9 mouse cellular contexts compared by ENCODE assay signal in genomic region chr10:121497968-121498367, GRCm38 (mm10). TPM values are rescaled to one million over a fixed set of nuclear protein-coding genes. Genes with fewer than 3 reads are reported as not detected.
DNase-seq lines count a peak whose midpoint lies in the region; ATAC-seq and TF ChIP-seq lines count a peak whose summit lies in the region.
"Had no signal": no experiment of that assay in that cellular context is flagged by ENCODE, and none has a peak within 500 bp of the region (broad histone marks: within the 10 kb centered on the region; RNA-seq: fewer than 3 reads in every experiment).

No protein-coding gene starts in this region.

- H3K9ac ChIP-seq in forebrain, embryonic 13.5 days, result no peak overlapping the region
- no peak overlapping the region for H3K9ac ChIP-seq in forebrain, embryonic 12.5 days
- no peak overlapping the region for H3K9ac ChIP-seq in midbrain, embryonic 15.5 days
- no peak overlapping the region for H3K9ac ChIP-seq in midbrain, postnatal 0 days (replicated peaks; ENCODE audit: low read length, poor library complexity, severe bottlenecking)
- H3K9ac ChIP-seq in liver, embryonic 14.5 days (replicated peaks), result no peak overlapping the region
- H3K9ac ChIP-seq in stomach, embryonic 15.5 days, result no peak overlapping the region

- H3K27ac ChIP-seq in forebrain, embryonic 13.5 days, result 0 out of 2 replicates have a peak overlapping the region, but pooled peaks have one; percentile 20
- no peak overlapping the region for H3K27ac ChIP-seq in forebrain, embryonic 12.5 days
- 0 out of 2 replicates have a peak overlapping the region, but pooled peaks have one; percentile 2 for H3K27ac ChIP-seq in midbrain, embryonic 15.5 days
- H3K27ac ChIP-seq in midbrain, postnatal 0 days (ENCODE audit: low read depth, low read length), result no peak overlapping the region
- H3K27ac ChIP-seq in liver, embryonic 14.5 days, result no peak overlapping the region
- H3K27ac ChIP-seq in stomach, embryonic 15.5 days, result peak overlapping the region; percentile 69
- no peak overlapping the region for H3K27ac ChIP-seq in layer of hippocampus, adult 2 months

- H3K4me3 ChIP-seq in forebrain, embryonic 13.5 days, result no peak overlapping the region
- H3K4me3 ChIP-seq in forebrain, embryonic 12.5 days (replicated peaks), result no peak overlapping the region
- H3K4me3 ChIP-seq in midbrain, embryonic 15.5 days, result no peak overlapping the region
- no peak overlapping the region for H3K4me3 ChIP-seq in midbrain, postnatal 0 days (ENCODE audit: low read depth, low read length)
- no peak overlapping the region for H3K4me3 ChIP-seq in liver, embryonic 14.5 days (ENCODE audit: insufficient read depth in 1 of 2, low read depth in 2 of 2, low read length in 2 of 2)
- no peak overlapping the region for H3K4me3 ChIP-seq in stomach, embryonic 15.5 days (replicated peaks)
- no peak overlapping the region for H3K4me3 ChIP-seq in layer of hippocampus, adult 2 months

- WGBS in forebrain, embryonic 13.5 days, result 89% methylated on average over 7 of the region's 7 CpGs
- WGBS in forebrain, embryonic 12.5 days, result 82% methylated on average over 7 of the region's 7 CpGs
- WGBS in midbrain, embryonic 15.5 days, result 89% methylated on average over 7 of the region's 7 CpGs
- 81% methylated on average over 7 of the region's 7 CpGs for WGBS in midbrain, postnatal 0 days
- WGBS in liver, embryonic 14.5 days (ENCODE audit: insufficient replicate concordance), result 25% methylated on average over 7 of the region's 7 CpGs
- 79% methylated on average over 7 of the region's 7 CpGs for WGBS in stomach, embryonic 15.5 days

- no peaks in the 10 kb centered on the region for H3K9me3 ChIP-seq in forebrain, embryonic 13.5 days (replicated peaks)
- no peaks in the 10 kb centered on the region for H3K9me3 ChIP-seq in forebrain, embryonic 12.5 days
- H3K9me3 ChIP-seq in midbrain, embryonic 15.5 days, result no peaks in the 10 kb centered on the region
- H3K9me3 ChIP-seq in midbrain, postnatal 0 days (ENCODE audit: low read length), result no peaks in the 10 kb centered on the region
- no peaks in the 10 kb centered on the region for H3K9me3 ChIP-seq in liver, embryonic 14.5 days (ENCODE audit: control insufficient read depth, low read length)
- H3K9me3 ChIP-seq in stomach, embryonic 15.5 days, result no peaks in the 10 kb centered on the region

- H3K27me3 ChIP-seq in forebrain, embryonic 13.5 days, result no peaks in the 10 kb centered on the region
- H3K27me3 ChIP-seq in forebrain, embryonic 12.5 days, result no peaks in the 10 kb centered on the region
- H3K27me3 ChIP-seq in midbrain, embryonic 15.5 days (replicated peaks), result no peaks in the 10 kb centered on the region
- H3K27me3 ChIP-seq in midbrain, postnatal 0 days (ENCODE audit: insufficient read depth, low read length), result no peaks in the 10 kb centered on the region
- no peaks in the 10 kb centered on the region for H3K27me3 ChIP-seq in liver, embryonic 14.5 days (ENCODE audit: control insufficient read depth, insufficient read depth, low read length)
- no peaks in the 10 kb centered on the region for H3K27me3 ChIP-seq in stomach, embryonic 15.5 days (replicated peaks)

- no peaks in the 10 kb centered on the region for H3K36me3 ChIP-seq in forebrain, embryonic 13.5 days (ENCODE audit: poor library complexity, severe bottlenecking)
- H3K36me3 ChIP-seq in forebrain, embryonic 12.5 days (replicated peaks), result no peaks in the 10 kb centered on the region
- H3K36me3 ChIP-seq in midbrain, embryonic 15.5 days (replicated peaks), result no peaks in the 10 kb centered on the region
- H3K36me3 ChIP-seq in midbrain, postnatal 0 days (ENCODE audit: insufficient read depth, low read length), result no peaks in the 10 kb centered on the region
- no peaks in the 10 kb centered on the region for H3K36me3 ChIP-seq in liver, embryonic 14.5 days (replicated peaks; ENCODE audit: control insufficient read depth, insufficient read depth, low read depth)
- no peaks in the 10 kb centered on the region for H3K36me3 ChIP-seq in stomach, embryonic 15.5 days

- H3K4me2 ChIP-seq in forebrain, embryonic 13.5 days, result no peak overlapping the region
- H3K4me2 ChIP-seq in forebrain, embryonic 12.5 days, result no peak overlapping the region
- H3K4me2 ChIP-seq in midbrain, embryonic 15.5 days, result no peak overlapping the region
- H3K4me2 ChIP-seq in midbrain, postnatal 0 days (ENCODE audit: low read depth, low read length, poor library complexity, severe bottlenecking), result no peak overlapping the region
- peak overlapping the region; percentile 3 for H3K4me2 ChIP-seq in liver, embryonic 14.5 days (ENCODE audit: low read depth)
- no peak overlapping the region for H3K4me2 ChIP-seq in stomach, embryonic 15.5 days

- ATAC-seq in forebrain, embryonic 13.5 days, result no peak
- ATAC-seq in forebrain, embryonic 12.5 days (ENCODE audit: low FRiP score), result no peak
- ATAC-seq in midbrain, embryonic 15.5 days (replicated peaks), result no peak
- ATAC-seq in midbrain, postnatal 0 days (ENCODE audit: low FRiP score), result no peak
- no peak for ATAC-seq in liver, embryonic 14.5 days (ENCODE audit: insufficient read depth)
- no peak for ATAC-seq in stomach, embryonic 15.5 days (ENCODE audit: insufficient read depth, low FRiP score, low read depth)

- no peak for TF ChIP-seq EP300 in liver, embryonic 14.5 days (IDR thresholded peaks at IDR 0.05; ENCODE audit: low read depth)

- H3K4me1 ChIP-seq in forebrain, embryonic 13.5 days, result peaks cover 11% of the 10 kb centered on the region
- peaks cover 8% of the 10 kb centered on the region for H3K4me1 ChIP-seq in forebrain, embryonic 12.5 days
- no peaks in the 10 kb centered on the region for H3K4me1 ChIP-seq in midbrain, embryonic 15.5 days
- H3K4me1 ChIP-seq in midbrain, postnatal 0 days (ENCODE audit: insufficient read depth, low read length), result no peaks in the 10 kb centered on the region
- peaks cover 16 to 42% of the 10 kb centered on the region in 2 experiments for H3K4me1 ChIP-seq in liver, embryonic 14.5 days (replicated peaks; ENCODE audit: control insufficient read depth in 2 of 2, insufficient read depth in 2 of 2, low read length in 1 of 2)
- peaks cover 3% of the 10 kb centered on the region; the same call in 1 of the 2 replicates for H3K4me1 ChIP-seq in stomach, embryonic 15.5 days

- no peak for DNase-seq in midbrain, postnatal 0 days (ENCODE audit: low spot score)
- DNase-seq in liver, embryonic 14.5 days (ENCODE audit: low read depth in 3 of 3, low spot score in 3 of 3), result no peak
- no peak for DNase-seq in layer of hippocampus, adult 11-12 months (ENCODE audit: low spot score)
- DNase-seq in layer of hippocampus, adult 2 months (ENCODE audit: low spot score in 2 of 2), result no peak
- DNase-seq: retina, postnatal 1 day had no signal

- TF ChIP-seq CTCF in midbrain, postnatal 0 days (IDR thresholded peaks at IDR 0.05), result no peak
- no peak for TF ChIP-seq CTCF in liver, embryonic 14.5 days (IDR thresholded peaks at IDR 0.05; ENCODE audit: low read depth)
- no peak for TF ChIP-seq CTCF in layer of hippocampus, adult 2 months (conservative IDR thresholded peaks at IDR 0.05)

RNA-seq across cellular contexts. Expression of gene Rassf3, which starts 21.8 kb away (rescaled TPM):
- 3.5 and 3.7 TPM in 2 replicates for polyA plus RNA-seq in forebrain, embryonic 13.5 days (2015; fragmentation: Nextera tagmentation; extraction: Ambion mirVana)
- 6.6 and 7.3 TPM in 2 replicates for polyA plus RNA-seq in forebrain, embryonic 12.5 days (2016; fragmentation: Nextera tagmentation; extraction: Ambion mirVana)
- polyA plus RNA-seq in midbrain, embryonic 15.5 days (2015; fragmentation: Nextera tagmentation; extraction: Ambion mirVana), result 4.2 and 4.4 TPM in 2 replicates
- 5.8 and 6.0 TPM in 2 replicates for total RNA-seq in midbrain, postnatal 0 days (2014; rRNA removed)
- polyA plus RNA-seq in midbrain, postnatal 0 days (2015; fragmentation: Nextera tagmentation; extraction: Ambion mirVana), result 3.0 and 3.4 TPM in 2 replicates
- polyA plus RNA-seq in liver, embryonic 14.5 days (2012; rRNA removed), result 5.7 and 8.6 TPM in 2 replicates
- polyA plus RNA-seq in liver, embryonic 14.5 days (2014; fragmentation: Nextera tagmentation; extraction: Ambion mirVana), result 7.9 and 10.8 TPM in 2 replicates
- 22.4 and 25.7 TPM in 2 replicates for polyA plus RNA-seq in stomach, embryonic 15.5 days (2015; fragmentation: Nextera tagmentation; extraction: Ambion mirVana)
- 1 to 10 TPM; 8.8 to 9.3 TPM for total RNA-seq in layer of hippocampus, adult 2 months (2021)

Comparison
In these comparisons a context has a peak if more than half of its experiments do, and no peak if none do; other contexts are left out.
1. H3K27ac ChIP-seq: peak in forebrain, embryonic 13.5 days (single experiment), midbrain, embryonic 15.5 days (single experiment) and stomach, embryonic 15.5 days (single experiment); none in forebrain, embryonic 12.5 days (single experiment), midbrain, postnatal 0 days (single experiment), liver, embryonic 14.5 days (single experiment) and layer of hippocampus, adult 2 months (single experiment).